Mouse (Mus musculus) ovary, adult 18-20 months (tissue): ENCODE results near the gene Prox1.

Source experiments
- DNase-seq: peaks from one replicate; pipeline ENCODE4 v3.0.0; 2022; ENCODE audit warnings: low spot score, mixed read lengths

Gene Prox1

DNA sequence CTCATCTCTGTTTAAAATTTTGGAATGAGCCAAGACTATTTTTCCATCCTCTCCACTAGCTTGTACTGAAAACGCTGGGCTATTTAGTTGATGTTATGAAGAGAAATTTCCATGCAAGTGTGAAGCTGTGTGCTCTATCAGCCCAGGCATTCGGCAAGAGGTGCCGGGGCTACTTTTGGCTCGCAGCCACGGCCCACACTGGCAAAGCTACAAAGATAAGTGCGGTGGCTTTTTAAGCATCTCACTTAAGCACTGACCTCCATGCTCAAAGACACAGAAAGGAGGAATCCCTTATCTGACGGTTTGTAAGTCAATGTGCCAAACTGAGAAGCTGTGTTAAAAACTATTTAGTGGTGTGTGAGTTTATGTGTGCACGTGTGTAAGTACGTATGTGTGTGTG is 26.9 kb downstream of the Prox1 start:
- DNase-seq = no peak

DNA sequence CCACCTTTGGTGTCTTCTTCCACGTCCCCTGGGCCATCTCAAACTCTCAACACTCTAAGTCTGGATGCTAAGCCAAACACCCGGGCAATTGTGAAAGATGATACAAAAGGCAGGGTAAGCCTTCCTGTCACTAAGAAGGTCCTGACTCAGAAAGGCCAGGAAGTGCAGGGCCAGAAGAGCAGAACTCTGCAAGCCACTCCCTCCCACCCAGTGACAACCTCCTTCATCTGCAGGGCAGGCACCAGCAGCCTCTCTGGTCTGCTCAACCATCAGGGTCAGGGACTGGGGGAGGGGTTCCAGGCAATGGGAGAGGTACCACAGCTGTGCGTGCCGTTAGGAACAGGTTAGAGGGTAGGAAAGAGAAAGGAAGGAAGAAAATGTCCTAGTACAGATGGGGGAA is 27.9 kb downstream of the Prox1 start:
- DNase-seq = no peak

DNA sequence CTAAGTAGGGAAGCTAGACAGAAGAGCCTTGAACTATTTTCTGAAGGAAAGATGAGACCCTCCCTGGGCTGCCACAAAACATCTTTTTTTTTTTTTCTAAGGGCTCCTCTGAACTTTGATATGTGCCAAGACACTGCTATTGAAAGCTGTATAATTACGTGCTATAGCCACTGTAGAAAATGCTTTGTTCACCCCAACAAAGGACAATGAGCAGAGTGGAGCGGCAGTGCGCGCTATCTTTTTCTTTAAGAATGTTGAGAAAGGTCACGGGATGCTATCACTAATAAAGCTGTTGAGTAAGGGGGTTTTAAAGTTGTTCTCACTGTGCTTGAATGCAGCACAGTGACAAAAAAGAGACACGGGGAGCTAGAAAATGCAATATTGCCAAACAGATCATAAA is 30.0 kb downstream of the Prox1 start:
- no peak for DNase-seq

- DNase-seq = no peak
Observed at GRCm38 (mm10) chr1:190139711-190140405, 30.7 kb downstream of the Prox1 start.

DNA sequence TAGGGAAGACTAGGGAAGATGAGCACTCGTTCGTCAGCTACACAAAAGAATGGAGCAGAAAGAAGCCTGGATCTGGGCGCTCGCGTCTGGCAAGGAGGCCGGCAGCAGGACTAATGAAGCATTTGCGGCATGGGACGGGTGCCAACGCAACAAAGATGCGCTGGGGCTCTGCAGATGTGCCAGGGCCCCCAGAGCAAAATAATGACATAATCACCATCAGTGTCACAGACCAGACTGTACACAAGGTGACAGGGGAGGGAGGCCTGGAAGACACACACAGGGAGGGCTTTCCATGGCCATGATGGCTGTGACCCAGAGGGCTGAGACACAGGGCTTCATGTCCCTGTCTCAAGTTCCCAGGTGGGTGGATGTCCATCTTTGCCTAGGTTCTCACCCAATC is 32.6 kb downstream of the Prox1 start:
- no peak for DNase-seq

GRCm38 (mm10) chr1:190132897-190133296 is 37.6 kb downstream of the Prox1 start:
- DNase-seq = no peak

DNA sequence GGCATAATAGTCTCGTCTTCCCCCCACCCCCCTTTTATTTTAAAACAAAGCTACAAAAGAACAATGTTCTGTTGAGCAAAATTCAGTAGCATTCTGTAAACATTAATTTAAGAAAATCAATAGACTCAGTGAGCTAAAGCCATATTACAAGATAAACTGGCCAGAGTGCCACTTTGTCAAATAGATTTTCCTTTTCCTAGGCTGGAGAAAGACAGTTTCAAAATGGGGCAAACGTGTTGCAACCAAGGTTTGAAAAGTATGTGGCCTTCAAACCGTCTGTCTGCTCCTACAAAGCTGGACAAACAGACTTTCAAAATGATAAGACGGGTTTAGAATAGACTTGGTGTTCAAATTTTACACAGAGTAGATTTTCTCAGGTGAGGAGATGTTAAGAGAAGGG is 39.6 kb downstream of the Prox1 start:
- DNase-seq = no peak

DNA sequence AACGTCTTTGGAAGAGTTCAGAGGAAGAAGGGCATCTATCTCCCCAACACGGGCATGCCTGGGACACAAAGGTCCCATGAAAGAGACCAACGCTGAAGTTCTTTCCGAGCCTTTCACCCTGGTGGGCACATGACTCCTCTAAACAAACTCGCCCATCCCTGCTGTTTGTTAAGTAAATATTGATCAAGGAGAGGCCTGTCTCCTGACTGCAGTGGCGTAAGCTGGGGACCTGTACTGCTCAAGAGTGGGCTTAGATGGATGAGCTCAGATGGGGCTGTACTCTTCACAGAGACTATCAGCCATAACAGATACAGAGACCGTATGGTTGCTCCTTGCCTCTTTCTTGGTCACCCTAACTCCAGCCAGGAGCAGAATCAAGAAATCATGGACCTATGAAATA is 41.0 kb downstream of the Prox1 start:
- DNase-seq = no peak

GRCm38 (mm10) chr1:190128674-190129322 is 41.7 kb downstream of the Prox1 start:
- no peak for DNase-seq

DNA sequence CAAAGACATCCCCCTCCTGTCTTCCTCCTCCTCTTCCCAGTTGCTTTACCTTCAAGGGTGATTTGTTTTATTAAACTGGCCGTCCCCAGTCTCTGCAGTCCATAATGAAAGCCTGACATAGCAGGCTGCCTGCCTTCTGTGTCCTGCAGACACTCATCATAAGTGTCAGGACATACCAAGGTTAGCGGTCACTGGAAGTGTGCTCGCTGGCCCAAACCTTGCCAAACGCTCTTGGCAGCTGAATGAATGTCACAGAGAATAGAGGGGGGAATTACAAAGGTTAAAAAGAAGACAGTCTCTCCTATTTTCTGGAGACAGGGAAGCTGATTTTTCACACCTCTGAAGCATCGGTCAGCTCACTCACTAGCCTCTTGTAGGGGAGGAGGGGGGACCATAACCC is 42.6 kb downstream of the Prox1 start:
- DNase-seq = no peak

DNA sequence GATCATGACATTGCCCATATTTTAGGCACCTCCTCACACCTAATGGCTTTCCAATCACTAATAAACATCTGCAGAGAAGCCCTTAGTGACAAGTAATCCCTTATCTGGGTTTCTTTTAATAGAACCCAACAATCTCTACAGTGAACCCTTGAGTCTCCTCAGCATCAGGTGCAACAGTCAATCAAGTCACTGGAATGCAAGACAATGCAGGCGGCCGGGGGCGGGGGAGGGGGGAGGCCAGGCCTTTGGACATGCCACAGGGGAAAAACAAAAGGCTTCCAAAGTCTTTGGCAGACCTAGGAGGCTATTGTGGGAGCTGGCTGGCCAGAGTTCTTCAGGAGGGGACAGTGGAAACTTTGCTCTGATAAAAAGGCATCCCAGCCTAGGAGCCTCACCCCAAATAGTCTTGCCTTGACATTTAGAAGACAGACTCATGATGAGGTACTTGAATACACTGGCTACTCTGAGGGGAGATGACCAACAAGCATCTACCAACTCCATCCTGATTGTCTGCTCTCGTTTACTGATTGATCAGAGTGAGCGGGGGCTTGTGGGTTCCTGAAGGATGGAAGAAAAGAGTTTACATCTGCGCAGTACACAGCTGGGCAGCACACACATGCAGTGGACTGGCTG is 43.2 kb downstream of the Prox1 start:
- no peak for DNase-seq

GRCm38 (mm10) chr1:190124961-190125739 is 45.4 kb downstream of the Prox1 start:
- no peak for DNase-seq

DNA sequence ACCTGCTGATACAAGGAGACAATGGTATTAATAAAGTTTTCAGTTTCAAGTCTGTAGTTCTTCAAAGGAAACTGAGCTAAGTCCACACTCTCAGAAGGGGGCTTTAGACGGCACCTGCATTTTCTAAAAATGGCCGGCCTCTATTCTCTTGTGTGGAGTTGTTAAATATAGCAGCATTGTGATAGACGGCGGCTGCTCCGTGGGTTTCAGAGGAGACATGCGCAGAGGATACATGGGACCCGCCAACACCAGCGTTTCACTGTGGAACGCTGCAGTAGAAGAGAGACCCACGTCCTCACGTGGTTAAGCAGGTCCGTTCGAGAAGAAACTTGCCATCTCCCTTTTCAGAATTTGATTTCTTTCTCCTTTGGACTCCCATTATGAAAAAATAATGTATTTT is 47.1 kb downstream of the Prox1 start:
- no peak for DNase-seq

GRCm38 (mm10) chr1:190115985-190116384 is 54.5 kb downstream of the Prox1 start:
- no peak for DNase-seq

- DNase-seq = no peak
Observed at GRCm38 (mm10) chr1:190111741-190112140, 58.8 kb downstream of the Prox1 start.

DNA sequence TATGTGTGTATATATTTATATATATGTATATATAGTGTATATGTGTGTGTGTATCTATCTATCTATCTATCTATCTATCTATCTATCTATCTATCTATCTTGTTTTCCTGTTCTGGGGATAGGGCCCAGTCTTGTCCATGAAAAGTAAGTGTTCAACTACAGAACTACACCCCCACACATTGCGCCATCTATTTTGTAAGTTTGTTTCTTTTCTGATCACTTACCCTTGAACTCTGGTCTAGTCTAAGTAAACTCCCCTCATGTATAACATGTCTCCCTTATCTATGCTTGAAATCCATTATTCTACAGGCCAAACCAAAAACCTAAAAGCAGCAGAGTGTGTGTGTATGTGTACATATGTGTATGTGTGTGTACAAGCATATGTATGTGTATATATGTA is 62.9 kb downstream of the Prox1 start:
- DNase-seq = no peak

DNA sequence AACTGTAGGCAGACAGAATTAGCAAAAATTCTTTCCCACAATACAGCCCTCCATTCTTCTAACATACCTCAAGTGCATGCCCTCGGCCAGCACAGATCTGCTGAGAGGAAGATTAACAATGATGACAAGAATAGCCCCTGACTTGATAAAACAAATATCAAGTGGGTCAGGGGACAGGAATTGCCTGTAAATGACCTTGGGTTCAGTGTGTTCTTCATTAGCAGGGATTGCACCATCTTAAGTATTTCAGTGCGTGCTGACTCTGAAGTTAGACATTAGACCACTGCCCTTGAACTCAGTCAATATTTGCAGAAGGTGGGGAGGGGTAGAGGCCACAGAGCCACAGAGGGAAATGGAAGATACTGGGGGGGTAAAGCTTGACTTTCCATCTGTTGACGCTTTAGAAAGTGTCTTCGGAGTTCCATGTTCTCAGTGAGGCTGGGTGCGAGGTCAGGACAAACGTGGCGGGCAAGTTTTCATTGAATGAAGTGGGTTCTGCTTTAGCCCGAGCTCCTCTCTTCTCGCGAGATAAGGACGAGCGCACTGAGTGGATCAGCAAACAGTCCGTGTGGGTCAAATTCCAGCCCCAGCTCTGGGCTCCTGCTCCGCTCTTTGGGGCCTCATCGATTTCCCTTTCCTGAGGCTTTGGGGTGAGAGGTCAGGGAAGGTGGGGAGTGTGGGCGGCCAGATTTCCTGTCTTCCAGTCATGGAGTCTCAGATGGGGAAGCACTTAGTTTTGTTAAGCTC is 63.7 kb downstream of the Prox1 start:
- DNase-seq = no peak

- DNase-seq = no peak
Observed at GRCm38 (mm10) chr1:190106060-190106459, 64.5 kb downstream of the Prox1 start.

DNA sequence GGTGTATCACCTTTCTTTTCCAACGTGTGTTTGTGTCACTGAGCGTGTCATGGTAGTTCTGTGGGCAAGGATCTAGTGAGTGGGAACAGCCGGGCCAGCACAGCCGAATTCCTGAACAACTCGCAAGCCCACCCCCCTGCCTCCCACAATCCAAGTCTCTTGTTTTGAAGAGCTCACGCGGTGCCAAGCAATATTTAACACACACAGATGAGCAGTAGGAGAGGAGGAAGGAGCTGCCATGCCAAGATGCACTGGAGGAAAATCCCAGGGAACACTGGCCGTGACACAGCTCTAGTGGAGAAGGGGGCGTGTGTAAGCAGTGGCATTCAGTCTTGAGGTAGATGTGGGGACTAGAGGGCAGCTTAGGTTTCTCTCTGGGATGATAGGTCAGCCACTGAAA is 77.2 kb downstream of the Prox1 start:
- no peak for DNase-seq

GRCm38 (mm10) chr1:190092076-190092475 is 78.4 kb downstream of the Prox1 start:
- DNase-seq = no peak

GRCm38 (mm10) chr1:190088929-190089328 is 81.6 kb downstream of the Prox1 start:
- no peak for DNase-seq

GRCm38 (mm10) chr1:190085703-190086102 is 84.8 kb downstream of the Prox1 start:
- no peak for DNase-seq
